Mouse (Mus musculus): ENCODE data around the gene Rnaseh2c. TPM values are rescaled to one million over a fixed set of nuclear protein-coding genes. Genes with fewer than 3 reads are reported as not detected.

Gene Rnaseh2c
- polyA plus RNA-seq, 1 experiment: 50.2 TPM

GRCm38 (mm10) chr19:5621884-5622283 lies 20.2 kb downstream of the Rnaseh2c start:
- TF ChIP-seq CTCF (IDR thresholded peaks at IDR 0.05; ENCODE audit: extremely low read depth, insufficient read depth, low read length): no peak
- no peak for TF ChIP-seq POLR2A (IDR thresholded peaks at IDR 0.05; ENCODE audit: extremely low read depth, insufficient read depth, low read length)
- H3K4me1 ChIP-seq (ENCODE audit: control insufficient read depth, insufficient read depth, low read length): no peaks in the 10 kb centered on the region
- no peak overlapping the region for H3K4me3 ChIP-seq (ENCODE audit: insufficient read depth, low read length)
- H3K27ac ChIP-seq (ENCODE audit: insufficient read depth, low read length): no peak overlapping the region

GRCm38 (mm10) chr19:5625311-5625710 lies 23.6 kb downstream of the Rnaseh2c start:
- TF ChIP-seq CTCF (IDR thresholded peaks at IDR 0.05; ENCODE audit: extremely low read depth, insufficient read depth, low read length) (no peak), POLR2A (IDR thresholded peaks at IDR 0.05; ENCODE audit: extremely low read depth, insufficient read depth, low read length) (no peak)
- no peaks in the 10 kb centered on the region for H3K4me1 ChIP-seq (ENCODE audit: control insufficient read depth, insufficient read depth, low read length)
- no peak overlapping the region for H3K27ac ChIP-seq (ENCODE audit: insufficient read depth, low read length)
- no peak overlapping the region for H3K4me3 ChIP-seq (ENCODE audit: insufficient read depth, low read length)

- TF ChIP-seq POLR2A (IDR thresholded peaks at IDR 0.05; ENCODE audit: extremely low read depth, insufficient read depth, low read length) (no peak), CTCF (IDR thresholded peaks at IDR 0.05; ENCODE audit: extremely low read depth, insufficient read depth, low read length) (no peak)
- Histone ChIP-seq H3K27ac (ENCODE audit: insufficient read depth, low read length) (no peak overlapping the region), H3K4me1 (ENCODE audit: control insufficient read depth, insufficient read depth, low read length) (no peaks in the 10 kb centered on the region), H3K4me3 (ENCODE audit: insufficient read depth, low read length) (no peak overlapping the region)
Measured at GRCm38 (mm10) chr19:5629907-5630306, 28.2 kb downstream of the Rnaseh2c start.

GRCm38 (mm10) chr19:5632120-5632519 lies 30.4 kb downstream of the Rnaseh2c start:
- no peak for TF ChIP-seq POLR2A (IDR thresholded peaks at IDR 0.05; ENCODE audit: extremely low read depth, insufficient read depth, low read length)
- TF ChIP-seq CTCF (IDR thresholded peaks at IDR 0.05; ENCODE audit: extremely low read depth, insufficient read depth, low read length): no peak
- Histone ChIP-seq H3K4me3 (ENCODE audit: insufficient read depth, low read length) (no peak overlapping the region), H3K27ac (ENCODE audit: insufficient read depth, low read length) (no peak overlapping the region), H3K4me1 (ENCODE audit: control insufficient read depth, insufficient read depth, low read length) (peaks cover 3% of the 10 kb centered on the region; the same call in 1 of the 2 replicates)

- TF ChIP-seq POLR2A (IDR thresholded peaks at IDR 0.05; ENCODE audit: extremely low read depth, insufficient read depth, low read length) (no peak), CTCF (IDR thresholded peaks at IDR 0.05; ENCODE audit: extremely low read depth, insufficient read depth, low read length) (no peak)
- Histone ChIP-seq H3K27ac (ENCODE audit: insufficient read depth, low read length) (no peak overlapping the region), H3K4me3 (ENCODE audit: insufficient read depth, low read length) (no peak overlapping the region; the same call in 1 of the 2 replicates), H3K4me1 (ENCODE audit: control insufficient read depth, insufficient read depth, low read length) (peaks cover 5% of the 10 kb centered on the region; the same call in 1 of the 2 replicates)
Measured at GRCm38 (mm10) chr19:5636036-5636570, 34.4 kb downstream of the Rnaseh2c start.

GRCm38 (mm10) chr19:5636571-5637041 lies 34.9 kb downstream of the Rnaseh2c start:
- peaks cover 5% of the 10 kb centered on the region; the same call in 1 of the 2 replicates for H3K4me1 ChIP-seq (ENCODE audit: control insufficient read depth, insufficient read depth, low read length)
- H3K27ac ChIP-seq (ENCODE audit: insufficient read depth, low read length): peak overlapping the region; percentile 94
- no peak for TF ChIP-seq CTCF (IDR thresholded peaks at IDR 0.05; ENCODE audit: extremely low read depth, insufficient read depth, low read length)
- no peak for TF ChIP-seq POLR2A (IDR thresholded peaks at IDR 0.05; ENCODE audit: extremely low read depth, insufficient read depth, low read length)
- H3K4me3 ChIP-seq (ENCODE audit: insufficient read depth, low read length): peak overlapping the region; percentile 98

- peaks cover 5% of the 10 kb centered on the region; the same call in 1 of the 2 replicates for H3K4me1 ChIP-seq (ENCODE audit: control insufficient read depth, insufficient read depth, low read length)
Measured at GRCm38 (mm10) chr19:5637069-5638047, 35.7 kb downstream of the Rnaseh2c start, which contains the start of gene Rela. Gene Rela (plus strand): TSS chr19:5637483.

GRCm38 (mm10) chr19:5638416-5639005 lies 36.8 kb downstream of the Rnaseh2c start:
- H3K27ac ChIP-seq (ENCODE audit: insufficient read depth, low read length): no peak overlapping the region
- peak overlapping the region; percentile 98 for H3K4me3 ChIP-seq (ENCODE audit: insufficient read depth, low read length)
- peaks cover 5% of the 10 kb centered on the region; the same call in 1 of the 2 replicates for H3K4me1 ChIP-seq (ENCODE audit: control insufficient read depth, insufficient read depth, low read length)
- TF ChIP-seq POLR2A (IDR thresholded peaks at IDR 0.05; ENCODE audit: extremely low read depth, insufficient read depth, low read length) (no peak), CTCF (IDR thresholded peaks at IDR 0.05; ENCODE audit: extremely low read depth, insufficient read depth, low read length) (no peak)

More at GRCm38 (mm10) chr19:5637069-5638047, 35.7 kb downstream of the Rnaseh2c start, which contains the start of gene Rela:
- H3K27ac ChIP-seq (ENCODE audit: insufficient read depth, low read length): peak within 1 kb of the TSS; percentile 94
- TF ChIP-seq POLR2A (IDR thresholded peaks at IDR 0.05; ENCODE audit: extremely low read depth, insufficient read depth, low read length) (peak; percentile 41; the same call in 1 of the 2 replicates), CTCF (IDR thresholded peaks at IDR 0.05; ENCODE audit: extremely low read depth, insufficient read depth, low read length) (no peak)
- peak within 1 kb of the TSS; percentile 98 for H3K4me3 ChIP-seq (ENCODE audit: insufficient read depth, low read length)

- Histone ChIP-seq H3K4me1 (ENCODE audit: control insufficient read depth, insufficient read depth, low read length) (peaks cover 5% of the 10 kb centered on the region; the same call in 1 of the 2 replicates), H3K4me3 (ENCODE audit: insufficient read depth, low read length) (no peak overlapping the region), H3K27ac (ENCODE audit: insufficient read depth, low read length) (no peak overlapping the region)
- TF ChIP-seq CTCF (IDR thresholded peaks at IDR 0.05; ENCODE audit: extremely low read depth, insufficient read depth, low read length) (no peak), POLR2A (IDR thresholded peaks at IDR 0.05; ENCODE audit: extremely low read depth, insufficient read depth, low read length) (no peak)
Measured at GRCm38 (mm10) chr19:5640339-5640738, 38.7 kb downstream of the Rnaseh2c start.
